Mouse (Mus musculus) cerebellum, adult 11-12 months (tissue): ENCODE data around the gene Lrch4.
A peak's percentile ranks its signal among the peaks of the same experiment; 100 is the strongest.

Experiments
- DNase-seq: peaks from one replicate; pipeline ENCODE4 v3.0.0; 2022

The Lrch4 gene

DNA sequence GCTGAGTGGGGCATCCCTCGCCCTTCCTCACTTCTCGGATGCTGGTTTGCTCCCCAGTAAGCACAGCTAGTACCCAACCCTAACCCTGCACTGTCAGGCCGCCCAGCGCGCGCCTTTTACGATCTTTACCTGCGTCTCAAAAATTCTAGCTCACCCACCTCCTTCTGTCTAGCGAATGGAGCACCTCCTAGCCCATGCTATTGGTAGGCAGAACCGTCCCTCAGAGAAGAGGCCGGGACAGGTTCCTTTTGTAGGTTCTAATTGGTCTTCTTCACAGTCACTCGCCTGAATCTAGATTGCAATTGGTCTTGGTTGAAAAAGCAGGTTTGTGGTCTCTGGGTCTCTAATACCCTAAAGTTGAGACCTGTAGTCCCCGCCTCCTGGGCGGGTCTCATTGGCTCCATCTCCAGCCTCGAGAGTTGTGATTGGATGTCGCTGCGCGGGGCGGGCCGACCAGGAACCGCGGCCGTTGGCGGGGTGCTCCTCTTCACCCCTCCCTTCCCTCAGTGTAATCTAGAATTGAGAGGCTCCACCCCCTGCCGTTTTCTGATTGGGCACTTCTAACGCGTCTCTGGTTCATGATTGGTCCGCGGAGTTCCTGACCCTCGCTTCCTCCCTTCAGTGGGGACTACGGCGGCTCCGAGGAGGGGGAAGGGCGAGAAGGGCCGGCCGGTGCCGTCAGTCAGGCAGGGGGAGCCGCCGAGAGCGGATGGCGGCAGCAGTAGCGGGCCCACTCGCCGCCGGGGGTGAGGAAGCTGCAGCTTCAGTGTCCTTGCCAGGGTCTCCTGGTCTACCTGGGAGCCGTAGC, at the start of gene Lrch4, which contains the start of the genes Fbxo24 and Gm20605:
Gene Lrch4, plus strand, starts transcription at position 624 of the 808 bp plus-strand sequence.
Gene Fbxo24, minus strand, starts transcription at position 505 of the 808 bp plus-strand sequence.
Gene Gm20605, plus strand, starts transcription at position 678 of the 808 bp plus-strand sequence.
- peak; percentile 100 for DNase-seq

DNA sequence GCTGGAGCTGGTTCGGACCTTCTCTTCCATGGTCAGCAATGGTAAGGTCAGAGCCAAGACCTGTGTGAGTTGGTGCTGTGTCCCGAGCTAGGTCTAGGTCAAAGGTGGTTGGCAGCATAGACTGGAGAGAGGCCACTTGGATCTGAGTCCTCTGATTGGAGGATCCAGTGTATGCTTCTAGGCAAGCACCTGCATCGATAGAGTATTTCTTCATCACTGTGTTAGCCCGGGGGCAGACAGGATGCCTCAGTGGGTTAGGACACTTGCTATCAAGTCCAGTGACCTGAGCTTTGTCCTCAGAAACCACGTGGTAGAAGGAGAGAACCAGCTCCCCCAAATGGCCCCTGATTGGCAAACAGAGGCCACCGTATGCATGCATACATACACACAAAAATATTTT, 48.7 kb upstream of the Lrch4 start:
- no peak for DNase-seq

DNA sequence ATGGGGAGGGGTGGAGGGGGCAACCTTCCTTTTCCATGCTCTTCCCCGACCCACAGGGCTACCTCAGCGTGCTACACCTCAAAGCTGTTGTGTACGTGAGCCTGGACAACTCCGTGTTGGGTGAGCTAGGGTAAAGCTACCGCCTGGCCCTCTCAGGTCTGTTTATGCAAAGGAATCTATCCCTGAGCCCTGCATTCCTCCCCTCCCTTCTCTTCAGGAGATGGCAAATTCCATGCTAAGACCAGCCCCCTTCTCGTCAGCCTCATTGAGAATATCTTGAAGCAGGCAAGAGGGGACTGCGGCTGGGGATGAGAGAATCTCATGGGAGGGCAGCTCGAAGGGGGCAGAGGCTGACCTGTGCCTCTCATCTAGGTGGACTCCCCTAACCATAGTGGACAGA, 46.2 kb upstream of the Lrch4 start:
- no peak for DNase-seq

DNA sequence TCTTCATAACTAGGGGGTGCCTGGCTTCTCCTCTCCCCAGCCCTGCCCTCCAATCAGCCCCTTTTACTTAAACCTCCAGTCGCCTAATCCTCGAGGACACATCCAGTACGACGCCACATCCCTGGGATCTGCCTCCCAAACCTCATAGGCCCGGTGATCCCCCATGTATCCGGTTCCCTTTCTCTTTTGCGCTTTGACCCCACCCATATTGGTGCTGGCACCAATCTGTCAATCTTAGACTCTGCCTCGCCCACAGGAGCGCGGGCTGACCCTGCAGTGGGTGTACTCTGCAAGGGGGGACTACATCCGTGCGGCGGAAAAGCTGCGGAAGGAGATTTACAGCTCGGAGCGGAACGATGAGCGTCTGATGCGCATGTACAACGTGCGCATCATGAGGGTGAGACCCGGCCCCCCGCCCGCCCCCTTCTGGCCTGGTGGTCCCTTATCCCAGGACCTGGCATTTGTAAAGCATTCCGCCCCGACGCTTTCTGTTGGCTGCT, 45.2 kb upstream of the Lrch4 start:
- no peak for DNase-seq

DNA sequence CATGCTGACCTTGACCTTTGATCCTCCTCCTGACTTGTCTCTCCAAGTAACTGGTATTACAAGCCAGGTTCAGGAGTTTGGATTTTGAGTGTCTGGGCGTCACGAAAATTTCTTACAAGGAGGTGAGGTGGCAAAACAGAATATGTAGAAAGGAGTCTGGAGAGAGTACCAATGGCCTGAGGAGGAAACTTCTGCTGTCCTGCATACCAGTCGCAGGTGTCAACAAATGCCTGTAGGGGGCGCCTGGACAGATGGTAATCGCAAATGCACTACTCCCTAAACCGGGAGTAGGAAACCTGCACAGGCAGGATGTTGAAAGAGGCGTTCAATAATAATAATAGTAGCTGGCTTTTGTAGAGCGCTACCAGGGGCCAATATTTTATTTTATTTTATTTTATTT, 43.9 kb upstream of the Lrch4 start:
- DNase-seq = peak; percentile 66

DNA sequence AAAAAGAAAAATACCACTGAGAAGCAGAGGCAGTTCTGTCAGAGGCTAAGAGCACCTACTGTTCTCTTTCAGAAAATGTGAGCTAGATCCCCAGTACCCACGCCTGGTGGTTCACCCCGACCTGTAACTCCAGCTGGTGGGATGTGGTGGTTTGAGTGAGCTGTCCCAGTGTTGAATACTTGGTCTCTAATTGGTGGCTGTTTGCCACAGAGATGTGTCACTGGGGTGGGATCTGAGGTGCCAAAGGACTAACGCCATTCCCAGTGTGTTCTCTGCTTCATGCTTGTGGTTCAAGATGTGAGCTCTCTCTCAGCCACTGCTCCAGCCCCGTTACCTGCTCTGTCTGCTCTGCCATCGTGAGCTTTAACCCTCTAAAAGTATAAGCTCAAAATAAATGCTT, 38.4 kb upstream of the Lrch4 start:
- no peak for DNase-seq

DNA sequence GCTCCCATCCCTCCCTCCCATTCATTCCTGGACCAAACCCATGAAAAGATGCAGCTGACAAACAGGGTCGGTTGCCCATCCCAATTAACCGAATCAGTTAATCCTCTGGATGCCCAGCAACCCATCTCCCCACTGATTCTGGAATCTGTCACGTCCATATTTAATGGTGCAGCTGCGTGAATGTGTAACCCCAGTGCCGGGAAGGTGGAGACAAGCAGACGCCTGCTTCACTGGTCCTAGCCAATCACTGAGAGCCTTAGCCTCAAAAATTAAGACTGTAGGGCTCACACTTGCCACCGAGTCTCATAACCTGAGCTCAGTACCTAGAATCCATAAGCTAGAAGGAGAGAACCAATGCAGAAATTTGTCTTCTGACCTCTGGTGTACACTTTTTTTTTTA, 33.0 kb upstream of the Lrch4 start:
- DNase-seq = no peak

DNA sequence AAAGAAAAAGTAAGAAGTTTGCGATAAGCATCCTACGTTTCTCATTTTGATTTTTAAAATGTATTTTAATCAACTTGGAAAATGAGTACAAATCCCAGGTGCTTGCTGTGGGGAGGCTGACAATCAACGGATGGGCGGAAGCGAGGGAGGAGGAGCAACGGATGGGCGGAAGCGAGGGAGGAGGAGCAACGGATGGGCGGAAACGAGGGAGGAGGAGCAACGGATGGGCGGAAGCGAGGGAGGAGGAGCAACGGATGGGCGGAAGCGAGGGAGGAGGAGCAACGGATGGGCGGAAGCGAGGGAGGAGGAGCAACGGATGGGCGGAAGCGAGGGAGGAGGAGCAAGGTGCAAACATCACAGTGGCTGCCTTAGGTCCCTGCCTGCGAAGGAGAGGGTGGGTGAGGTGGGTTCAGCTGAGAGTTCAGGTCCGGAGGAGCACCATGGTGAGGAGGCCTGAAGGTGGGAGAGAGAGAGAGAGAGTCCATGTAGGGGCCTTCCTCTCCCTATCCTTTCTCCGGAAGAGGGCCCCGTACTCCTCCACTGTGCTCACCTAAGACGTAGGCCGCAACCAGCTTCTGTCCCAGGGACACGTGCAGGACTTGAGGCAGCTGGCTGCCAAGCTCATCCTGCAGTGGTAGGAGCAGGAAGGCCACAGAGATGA, 32.2 kb upstream of the Lrch4 start:
- no peak for DNase-seq

DNA sequence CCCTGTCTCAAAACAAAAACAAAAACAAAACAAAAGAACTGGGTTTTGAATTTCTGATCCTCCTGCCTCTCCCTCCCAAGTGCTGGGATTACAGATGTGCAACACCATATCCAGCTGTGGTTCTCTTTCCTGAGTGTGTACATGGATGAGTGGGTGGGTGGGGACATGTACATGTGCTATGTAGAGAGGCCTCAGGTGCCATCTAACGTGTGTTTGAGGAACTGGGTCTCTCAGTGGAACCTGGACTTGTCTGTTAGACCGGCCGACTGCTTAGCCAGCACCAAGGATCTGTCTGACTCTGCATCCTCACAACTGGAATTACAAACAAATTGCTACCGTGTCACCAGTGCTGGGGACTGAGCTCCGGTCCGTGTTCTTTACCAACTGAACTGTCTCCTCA, 31.3 kb upstream of the Lrch4 start:
- DNase-seq = no peak

DNA sequence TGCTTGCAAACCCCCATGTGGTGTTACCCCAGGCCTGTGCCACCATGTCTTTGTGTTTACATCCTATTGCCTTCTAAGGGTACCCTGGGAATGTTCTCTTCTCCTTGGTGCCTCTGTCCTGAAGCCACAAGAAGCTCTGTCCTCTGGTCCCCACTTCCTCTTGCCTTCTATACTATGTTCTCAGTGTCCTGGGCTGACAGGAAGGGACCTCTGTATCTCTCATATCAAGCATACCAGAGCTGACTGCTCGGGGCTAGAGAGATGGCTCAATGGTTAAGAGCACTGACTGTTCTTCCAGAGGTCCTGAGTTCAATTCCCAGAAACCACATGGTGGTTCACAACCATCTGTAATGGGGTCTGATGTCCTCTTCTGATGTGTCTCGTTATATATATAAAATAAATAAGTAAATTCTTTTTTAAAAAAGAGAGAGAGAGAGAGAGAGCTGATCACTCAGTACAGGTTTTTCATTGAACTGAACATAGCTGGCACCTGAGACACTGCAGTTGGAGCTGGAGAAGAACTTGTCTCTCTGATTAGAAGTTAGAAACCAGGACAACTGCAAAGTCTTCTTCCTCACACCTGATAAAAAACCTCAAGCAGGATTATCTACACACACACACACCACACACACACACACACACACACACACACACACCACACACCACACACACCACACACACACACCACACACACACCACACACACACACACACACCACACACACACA, 30.7 kb upstream of the Lrch4 start:
- DNase-seq = no peak

DNA sequence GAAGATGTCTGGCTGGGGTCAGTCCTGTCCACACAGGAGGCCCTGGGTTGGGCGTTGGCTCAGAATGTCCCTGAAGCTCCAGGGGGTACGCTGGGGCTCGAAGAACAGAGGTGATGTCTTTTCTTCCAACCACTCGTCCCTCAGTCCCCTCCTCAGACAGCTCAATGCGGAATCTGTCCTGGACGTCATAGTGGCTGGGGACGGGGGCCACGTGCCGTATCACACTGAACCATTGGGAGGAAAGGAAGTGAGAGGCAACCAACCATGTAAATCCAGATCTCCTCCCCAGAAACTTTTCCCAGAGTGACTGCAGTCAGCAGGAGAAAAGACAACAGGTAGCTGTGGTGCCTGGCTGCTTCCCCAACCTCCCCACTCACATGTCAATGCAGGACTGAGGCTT, 29.3 kb upstream of the Lrch4 start:
- peak; percentile 54 for DNase-seq

DNA sequence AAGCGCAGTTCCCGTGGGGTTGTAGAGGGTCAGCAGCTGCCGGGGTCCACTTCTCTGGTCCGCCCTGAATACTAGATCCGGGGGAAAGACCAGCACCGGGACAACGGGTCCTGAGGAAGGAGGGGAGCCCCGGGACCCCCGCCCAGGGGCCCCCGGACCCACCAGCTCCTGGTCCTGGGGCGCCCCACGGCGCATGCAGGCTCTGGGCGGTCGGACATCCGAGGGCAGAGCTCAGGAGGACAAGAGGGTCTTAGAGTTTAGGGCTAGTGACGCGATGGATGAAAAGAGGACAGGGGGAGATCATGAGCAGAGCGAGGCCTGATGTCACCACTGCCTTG, 28.7 kb upstream of the Lrch4 start:
- DNase-seq = no peak

DNA sequence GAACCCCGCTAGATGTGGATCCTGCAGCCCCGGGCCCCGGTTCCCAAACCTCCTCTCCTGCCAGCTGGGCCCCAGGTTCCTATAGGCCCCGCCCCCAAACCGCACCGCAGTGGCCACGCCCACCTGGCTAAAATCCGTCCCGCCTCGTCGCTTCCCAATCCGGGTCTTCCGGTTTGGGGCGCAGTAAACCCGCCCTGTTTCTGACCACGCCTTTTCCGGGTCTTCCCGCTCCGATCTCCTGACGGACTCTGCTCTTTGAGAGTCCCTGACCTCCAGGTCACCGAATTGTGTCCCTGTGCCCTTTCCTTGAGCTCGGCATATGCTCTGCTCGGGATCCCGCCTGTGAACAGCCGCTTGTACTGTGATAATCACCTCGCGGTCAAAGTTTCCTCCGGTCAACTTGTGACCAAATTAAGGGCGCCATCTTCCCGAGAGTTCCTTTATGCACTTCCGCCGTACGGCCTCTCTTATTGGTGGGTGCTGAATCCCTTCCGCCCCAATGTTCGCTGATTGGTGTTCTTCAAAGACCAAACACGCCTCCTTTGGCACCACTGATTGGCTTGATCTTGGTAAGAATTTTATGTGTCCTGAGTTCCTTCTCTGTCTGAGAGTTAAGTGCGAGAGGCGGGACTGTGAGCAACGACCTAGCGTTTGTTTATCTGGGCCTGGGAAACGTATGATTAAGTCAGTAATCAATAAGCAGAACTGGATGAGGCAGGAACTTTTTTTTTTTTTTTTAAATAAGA, 28.1 kb upstream of the Lrch4 start, which contains the start of gene Mospd3:
Gene Mospd3, minus strand, starts transcription at position 440 of the 746 bp plus-strand sequence.
- peak; percentile 94 for DNase-seq

DNA sequence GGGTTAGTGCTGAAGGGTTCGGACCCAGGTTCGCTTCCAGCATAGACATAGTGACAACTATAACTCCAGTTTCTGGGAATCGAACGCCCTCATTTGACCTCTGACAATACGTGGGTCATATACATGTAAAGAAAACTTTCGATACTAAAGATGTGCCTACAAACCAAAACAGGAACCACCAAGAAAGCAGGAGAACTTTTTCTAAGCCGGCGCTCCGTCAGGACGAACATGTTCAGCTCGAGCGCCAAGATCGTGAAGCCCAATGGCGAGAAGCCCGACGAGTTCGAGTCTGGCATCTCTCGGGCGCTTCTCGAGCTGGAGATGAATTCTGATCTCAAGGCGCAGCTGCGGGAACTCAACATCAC, 27.6 kb upstream of the Lrch4 start:
- DNase-seq = no peak

DNA sequence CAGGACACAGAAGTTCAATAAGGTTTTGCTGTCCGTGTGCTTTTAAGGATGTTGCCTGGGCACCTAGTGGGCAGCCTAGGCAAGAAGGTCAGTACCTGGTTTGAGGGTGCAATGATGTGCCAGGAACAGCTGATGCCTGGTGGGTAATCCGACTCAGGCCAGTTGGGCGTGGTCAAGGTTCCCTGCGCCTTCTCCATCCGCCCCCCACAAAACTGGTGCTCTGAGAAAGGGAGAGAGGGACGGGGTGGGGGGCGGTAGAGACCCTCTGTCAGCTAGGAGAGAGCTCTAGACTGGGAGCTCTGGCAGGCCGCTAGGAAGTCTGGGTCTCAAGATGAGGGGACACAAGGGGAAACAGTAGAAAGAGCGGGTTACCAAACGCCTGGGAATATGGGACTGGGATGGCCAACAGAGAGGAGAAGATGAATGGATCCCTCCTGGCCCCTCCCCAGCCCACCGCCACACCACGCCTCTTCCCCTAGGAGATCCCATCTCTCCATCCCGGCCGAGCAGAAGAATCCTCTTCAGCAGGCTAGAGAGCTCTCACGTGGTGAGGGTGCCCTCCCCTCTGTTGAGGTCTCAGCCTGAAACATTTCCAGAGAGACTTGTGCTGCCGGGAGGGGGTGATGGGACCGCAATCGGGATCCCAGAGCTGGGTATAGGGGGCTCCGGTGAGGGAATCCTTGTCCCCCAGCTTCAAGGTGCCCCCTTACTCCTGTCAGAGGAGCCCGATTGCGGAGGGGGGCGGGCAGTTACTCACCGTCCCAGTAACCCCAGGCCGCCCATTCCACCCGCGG, 20.9 kb upstream of the Lrch4 start:
- no peak for DNase-seq

DNA sequence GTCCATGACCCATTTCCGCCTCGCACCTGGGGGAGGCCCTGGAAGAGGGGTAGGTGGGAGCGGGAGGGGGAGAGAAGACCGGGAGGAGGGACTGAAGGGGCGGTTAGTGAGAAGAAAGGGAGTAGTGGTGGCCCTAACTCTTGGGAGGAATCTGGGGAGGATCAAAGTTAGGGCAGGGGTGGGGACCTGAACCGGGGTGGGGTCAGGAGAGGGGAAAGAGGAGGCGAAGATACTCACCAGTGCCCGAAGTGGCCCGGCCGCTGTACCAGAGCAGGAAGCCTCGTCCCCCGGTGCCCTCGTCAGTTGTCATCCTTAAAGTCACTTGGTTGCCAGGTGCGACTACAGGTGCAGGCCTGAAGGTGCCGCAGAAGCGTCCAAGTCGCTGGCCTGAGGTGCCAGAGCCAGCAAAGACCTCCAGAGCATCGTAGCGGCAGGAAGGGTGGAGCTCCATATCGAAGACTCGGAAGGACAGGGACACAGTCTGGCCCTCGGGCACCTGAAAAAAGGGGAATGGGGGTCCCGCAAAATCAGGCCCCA, 20.2 kb upstream of the Lrch4 start:
- DNase-seq = no peak

DNA sequence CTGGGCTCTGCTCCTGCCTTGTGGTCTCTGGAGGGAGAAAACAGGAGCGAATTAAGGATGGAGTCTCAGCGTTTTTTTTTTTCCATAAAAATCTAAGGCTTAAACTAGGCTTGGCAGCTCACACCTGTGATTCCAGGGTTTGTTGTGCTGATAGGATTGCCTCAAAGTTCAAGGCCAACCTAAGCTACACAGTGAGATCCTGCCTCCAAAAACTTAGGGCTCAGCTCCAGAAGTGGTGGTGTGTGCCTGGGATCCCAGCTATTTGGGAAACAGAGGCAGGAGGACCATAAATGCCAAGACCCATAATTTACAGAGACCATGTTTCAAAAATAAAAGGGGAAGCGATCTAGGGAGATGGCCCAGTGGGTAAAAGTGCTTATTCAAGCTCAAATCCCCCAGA, 19.6 kb upstream of the Lrch4 start:
- no peak for DNase-seq

DNA sequence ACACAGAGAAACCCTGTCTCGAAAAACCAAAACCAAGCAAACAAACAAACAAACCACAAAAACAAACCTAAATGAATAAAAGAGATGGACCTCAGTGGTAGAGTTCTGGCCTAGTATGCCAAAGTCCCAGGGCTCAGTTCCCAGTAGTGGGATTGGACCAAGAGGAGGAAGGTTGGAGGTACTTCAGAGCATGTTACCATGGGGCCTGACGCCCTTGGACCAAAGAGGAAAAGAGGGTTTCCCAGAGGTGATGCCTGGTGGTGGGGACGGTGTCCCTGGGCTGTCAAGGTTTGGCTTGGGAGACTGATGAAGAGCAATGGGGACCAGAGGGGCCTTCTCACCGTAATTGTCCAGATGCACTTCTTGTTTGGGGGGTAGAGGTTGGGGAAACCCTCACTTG, 18.9 kb upstream of the Lrch4 start:
- no peak for DNase-seq

DNA sequence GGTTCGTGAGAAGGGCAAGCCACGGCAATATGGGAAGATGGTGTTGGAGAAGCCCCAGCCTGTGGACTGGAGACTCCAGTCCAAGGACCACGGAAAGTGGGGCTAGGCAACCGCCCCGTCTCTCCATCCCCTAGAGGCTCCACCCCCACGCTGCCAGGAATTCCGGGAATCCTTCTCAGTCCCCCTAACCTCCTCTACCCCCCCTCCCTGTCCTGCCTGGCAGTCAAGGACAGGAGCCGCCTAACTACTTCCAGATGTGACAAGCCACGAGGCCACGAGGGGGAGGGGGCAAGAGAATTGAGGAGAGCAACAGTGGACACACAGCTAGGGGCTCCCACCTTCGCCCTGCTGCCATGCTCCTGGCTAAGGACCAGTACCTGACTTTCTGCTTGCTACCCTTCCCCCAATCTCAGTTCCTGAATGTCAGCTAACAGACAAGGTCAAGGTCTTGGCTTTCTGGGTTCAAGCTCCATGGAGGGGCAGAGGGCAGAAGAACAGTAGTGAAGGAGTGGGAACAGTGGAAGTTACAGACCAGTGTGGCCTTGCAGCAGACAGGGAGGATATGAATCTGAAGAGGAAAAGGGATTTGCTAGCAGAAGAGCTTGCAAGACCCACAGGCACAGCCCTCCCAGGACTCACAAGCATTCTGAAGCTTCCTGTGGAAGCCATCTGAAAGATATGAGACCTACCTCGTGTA, 18.2 kb upstream of the Lrch4 start:
- DNase-seq = no peak

DNA sequence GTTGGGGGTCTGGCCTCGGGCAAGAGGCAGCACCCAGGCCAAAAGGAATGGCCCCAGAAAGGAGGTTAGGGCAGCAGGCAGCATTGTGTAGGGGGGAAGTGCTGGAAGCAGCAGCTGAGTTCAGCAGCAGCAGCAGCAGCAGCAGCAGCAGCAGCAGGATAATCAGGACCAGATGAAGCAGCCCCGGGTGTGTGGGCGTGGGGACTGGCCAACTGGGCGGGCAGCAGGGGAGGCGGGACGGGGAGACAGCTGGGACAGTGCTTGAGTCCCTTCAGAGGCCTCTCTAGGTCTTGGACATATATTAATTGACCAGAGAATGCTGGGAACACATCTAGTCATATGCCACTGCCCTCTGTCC, 17.7 kb upstream of the Lrch4 start:
- DNase-seq = no peak

DNA sequence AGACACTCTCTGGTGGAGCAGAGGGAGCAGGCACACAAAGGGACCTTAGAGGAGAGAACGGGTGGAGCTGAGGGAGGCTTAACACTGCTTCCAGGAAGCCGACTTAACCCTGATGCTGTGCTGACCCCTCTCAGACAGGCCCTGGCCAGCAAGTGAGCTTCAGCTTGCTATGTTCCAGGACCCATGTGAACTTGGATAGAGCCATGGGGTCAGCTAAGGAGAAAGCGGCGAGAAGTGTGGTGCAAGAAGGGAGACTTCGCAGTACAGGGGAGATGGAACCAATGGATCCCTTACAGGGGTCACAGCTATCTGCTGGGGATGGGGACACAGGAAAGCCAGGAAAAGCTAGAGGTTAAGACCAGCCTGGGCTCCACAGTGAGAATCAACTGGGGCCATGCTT, 15.8 kb upstream of the Lrch4 start:
- DNase-seq = no peak
